Mouse (Mus musculus): ENCODE data around the gene Idua.

DNA sequence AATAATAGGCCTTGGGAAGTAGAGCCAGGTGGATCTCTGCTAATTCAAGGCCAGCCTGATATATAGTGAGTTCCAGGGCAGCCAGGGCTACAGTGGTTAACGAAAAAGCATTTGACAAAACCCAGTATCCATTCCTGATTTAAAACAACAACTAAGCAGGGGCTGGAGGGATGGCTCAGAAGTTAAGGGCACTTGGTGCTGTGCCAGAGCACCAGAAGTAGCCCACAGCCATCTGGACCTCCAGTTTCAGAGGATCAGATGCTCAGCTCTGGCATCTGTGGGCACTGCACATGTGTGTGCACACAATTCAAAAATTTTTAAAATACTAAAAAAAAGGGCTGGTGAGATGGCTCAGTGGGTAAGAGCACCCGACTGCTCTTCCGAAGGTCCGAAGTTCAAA is 26.5 kb upstream of the Idua start:
- no peak for TF ChIP-seq POLR2A (IDR thresholded peaks at IDR 0.05; ENCODE audit: borderline replicate concordance, control insufficient read depth, low read depth, low read length)
- no peak for TF ChIP-seq CTCF (IDR thresholded peaks at IDR 0.05; ENCODE audit: control insufficient read depth, insufficient read depth, low read length)

Measured in bone marrow, adult 2 months (tissue).